Mouse (Mus musculus): ENCODE data around the gene Kcnc2.

The Kcnc2 gene

DNA sequence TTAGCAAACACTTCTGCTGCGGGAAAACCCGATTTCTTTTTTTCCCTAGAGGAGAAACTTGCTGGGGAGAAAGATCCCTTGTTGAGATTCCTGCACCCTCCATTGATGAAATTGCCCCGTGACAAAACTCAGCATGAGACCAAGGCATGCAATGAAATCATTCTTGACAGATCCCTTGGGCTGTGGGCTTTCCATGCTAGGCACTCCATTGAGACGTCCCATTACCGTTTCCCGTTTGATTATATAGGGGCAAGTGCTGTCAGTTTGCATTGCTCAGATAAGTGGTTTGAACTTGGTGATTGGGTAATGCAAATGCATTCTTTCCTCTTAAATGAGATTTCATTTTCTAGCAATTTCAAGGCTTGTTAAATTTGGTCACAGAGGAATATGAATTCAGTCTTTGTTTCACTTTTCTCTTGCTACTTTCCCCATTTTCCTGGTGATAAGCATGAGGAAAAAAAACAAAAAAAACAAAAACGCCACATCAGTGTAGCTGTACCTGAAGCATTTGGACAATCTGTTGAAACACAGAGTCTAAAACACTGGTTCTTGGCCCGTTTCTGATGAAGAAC lies 123.6 kb downstream of the Kcnc2 start:
- no peak for DNase-seq (ENCODE audit: low spot score in 2 of 2)

DNA sequence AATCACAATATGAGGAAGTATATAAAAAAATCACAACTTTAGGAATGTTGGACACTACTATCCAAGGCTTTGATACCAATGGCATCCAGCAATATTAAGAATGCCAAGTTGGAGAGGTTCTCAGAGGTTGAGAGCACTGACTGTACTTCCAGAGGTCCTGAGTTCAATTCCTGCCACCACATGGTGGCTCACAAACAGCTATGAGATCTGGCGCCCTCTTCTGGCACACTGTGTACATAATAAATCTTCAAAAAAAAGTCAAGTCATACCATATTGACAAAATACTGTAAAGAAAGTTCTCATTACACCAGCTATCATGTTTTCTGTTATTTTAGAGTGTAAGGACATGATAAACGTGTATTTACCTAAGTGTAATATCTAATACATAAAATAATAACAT lies 126.3 kb downstream of the Kcnc2 start:
- DNase-seq (ENCODE audit: low spot score in 2 of 2): no peak

DNA sequence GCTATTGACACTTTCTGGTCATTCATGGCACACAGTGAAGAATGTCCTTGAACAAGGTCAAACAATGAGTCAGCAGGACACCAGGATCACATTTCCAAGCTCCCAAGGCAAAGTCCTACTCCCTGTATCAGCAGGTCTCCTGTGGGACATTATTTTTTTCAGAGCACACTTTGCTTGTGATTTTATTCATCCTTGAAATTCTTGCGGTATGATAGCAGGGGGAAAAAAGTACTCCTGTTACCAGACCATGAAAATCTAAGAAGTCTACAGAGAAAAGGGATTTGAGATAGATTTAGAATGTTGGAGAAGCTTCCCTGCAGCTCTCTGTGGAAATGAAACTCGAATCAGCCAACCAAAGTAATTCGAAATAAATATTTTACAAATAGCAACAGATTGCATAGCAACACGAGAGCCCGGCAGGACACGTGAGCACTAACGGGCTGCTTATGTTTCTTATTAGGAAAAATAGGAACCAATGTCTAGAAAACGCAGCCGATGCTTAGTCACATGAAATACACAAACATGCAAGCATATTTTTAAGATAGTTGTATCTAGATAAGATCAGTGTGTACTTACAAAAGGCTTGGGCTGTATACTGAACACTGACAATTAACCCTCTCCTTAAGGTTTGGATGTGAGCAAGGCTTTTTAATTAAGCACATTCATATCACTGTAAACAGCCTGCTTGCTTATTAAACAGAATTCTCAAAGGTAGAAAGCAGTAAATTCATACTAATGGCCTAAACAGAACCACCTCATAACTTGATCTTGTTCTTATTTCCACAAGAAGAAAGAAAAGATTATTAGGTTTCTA lies 129.9 kb downstream of the Kcnc2 start:
- peak; percentile 17 to 28 for DNase-seq (ENCODE audit: low spot score in 2 of 2)

DNA sequence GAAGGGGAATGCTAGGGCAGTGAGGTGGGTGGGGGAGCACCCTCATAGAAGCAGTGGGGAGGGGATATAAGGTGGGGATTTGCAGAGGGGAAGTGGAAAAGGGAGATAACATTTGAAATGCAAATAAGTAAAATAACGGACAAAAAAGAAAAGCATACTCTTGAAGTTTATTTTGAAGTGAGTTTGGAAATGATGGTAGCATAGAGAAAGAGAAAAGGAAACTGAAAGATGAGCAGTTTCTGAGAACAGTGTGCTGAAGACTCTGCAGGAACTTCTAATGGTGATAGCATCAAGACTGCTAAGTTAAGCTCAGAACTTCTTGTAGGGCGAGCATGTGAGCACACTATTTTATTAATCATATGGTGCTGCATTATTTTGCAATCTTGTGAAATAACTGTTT lies 138.6 kb downstream of the Kcnc2 start:
- DNase-seq (ENCODE audit: low spot score in 2 of 2): no peak

DNA sequence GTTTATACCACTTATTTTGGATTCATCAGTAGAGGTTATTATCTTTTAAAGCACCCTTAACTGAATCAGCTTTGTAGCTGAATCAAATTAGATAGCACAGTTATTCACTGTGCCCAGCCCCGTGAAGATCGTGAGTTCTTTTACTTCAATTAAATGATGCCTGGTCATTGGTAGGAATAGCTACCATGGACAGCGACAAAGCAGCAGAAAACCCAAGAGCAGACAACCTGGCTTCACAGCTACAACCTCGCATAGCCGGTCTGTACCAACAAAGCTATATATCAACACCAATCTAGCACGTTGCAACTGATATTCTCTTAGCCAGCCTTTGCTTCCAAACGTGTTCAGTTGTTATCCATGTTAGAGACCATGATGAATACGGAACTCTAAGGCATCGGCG lies 152.4 kb downstream of the Kcnc2 start:
- DNase-seq (ENCODE audit: low spot score in 2 of 2): no peak

DNA sequence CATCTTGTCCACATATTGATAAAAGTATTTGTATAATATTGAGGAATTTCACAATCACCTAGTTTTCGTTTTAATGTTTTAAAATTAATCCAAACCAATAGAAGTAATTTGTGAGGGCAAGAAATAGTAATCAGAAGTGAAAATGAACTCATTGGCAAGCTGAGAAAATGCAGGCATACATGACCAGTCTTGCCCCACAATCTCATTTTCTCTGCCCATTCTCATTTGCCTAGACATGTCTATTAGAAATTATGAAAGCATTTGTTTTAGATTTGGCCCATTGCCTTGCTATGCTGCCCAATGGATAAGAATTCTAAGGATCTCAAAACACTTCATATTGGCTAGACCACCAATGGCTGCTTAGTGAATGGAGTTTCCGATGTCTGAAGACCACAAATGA lies 166.0 kb downstream of the Kcnc2 start:
- DNase-seq (ENCODE audit: low spot score in 2 of 2): no peak

DNA sequence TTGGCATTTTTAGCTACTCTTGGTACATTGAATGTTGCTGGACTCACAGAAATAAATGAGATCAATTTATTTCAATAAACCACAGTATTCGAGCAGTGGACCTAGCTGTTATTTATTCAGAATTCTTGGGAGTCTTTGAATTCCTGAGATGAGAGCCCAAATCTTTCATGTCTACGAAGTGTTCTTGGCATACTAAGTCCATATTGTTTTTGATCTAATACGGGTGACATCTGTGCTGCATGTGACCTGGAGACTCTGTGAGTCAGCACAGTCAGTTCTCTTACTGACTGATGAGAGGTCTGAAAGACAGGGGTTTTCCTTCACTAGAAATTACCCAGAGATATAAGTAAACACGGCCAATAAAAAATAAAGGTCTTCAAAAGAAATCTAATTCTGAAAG lies 173.7 kb downstream of the Kcnc2 start:
- no peak for DNase-seq (ENCODE audit: low spot score in 2 of 2)

DNA sequence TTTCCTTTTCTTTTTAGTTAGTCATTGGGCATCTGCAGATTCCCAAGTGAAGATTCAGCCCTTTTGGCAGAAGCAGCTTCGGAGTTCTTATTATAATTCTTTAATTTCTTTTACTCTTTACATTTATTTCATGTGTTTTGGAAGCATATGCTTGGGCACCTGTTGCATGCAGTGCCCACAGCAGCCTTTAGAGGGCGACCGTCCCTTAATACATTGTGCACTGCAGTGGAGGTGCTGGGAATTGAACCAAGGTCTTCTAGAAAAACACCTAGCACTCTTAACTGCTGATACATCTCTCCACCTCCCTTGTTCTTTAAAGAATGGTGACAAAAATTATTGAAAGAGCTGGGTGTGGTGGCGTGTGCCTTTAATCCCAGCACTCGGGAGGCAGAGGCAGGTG lies 180.0 kb downstream of the Kcnc2 start:
- no peak for DNase-seq (ENCODE audit: low spot score in 2 of 2)

DNA sequence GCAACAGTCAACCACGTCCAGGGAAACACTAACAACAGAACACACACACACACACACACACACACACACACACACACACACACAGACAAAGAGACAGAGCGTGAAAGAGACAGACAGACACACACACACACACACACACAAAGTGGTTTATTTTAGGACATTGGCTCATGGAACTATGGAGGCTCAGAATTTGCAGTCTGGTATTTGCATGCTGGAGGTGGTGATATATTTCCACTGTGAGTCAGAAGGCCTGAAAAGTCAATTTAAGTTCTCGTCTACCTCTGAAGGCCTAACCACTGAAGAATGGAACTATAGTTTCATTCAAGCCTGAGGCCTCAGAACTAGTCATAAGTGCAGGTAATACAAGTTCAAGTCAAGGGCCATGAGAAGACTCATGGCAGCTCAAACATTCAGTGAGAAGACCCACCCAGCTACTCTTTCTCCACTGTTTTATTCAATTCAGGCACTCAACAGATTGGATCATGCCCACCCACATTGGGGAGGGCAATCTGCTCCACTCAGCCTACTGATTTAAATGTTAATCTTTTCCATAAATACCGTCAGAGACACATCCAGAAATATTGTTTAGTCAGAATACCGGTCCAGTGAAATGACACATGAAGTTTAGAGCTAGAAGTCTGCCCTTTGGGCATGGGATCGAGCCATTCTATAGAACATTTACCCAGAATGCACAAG lies 197.9 kb downstream of the Kcnc2 start:
- DNase-seq (ENCODE audit: low spot score in 2 of 2): peak; percentile 25 to 67

DNA sequence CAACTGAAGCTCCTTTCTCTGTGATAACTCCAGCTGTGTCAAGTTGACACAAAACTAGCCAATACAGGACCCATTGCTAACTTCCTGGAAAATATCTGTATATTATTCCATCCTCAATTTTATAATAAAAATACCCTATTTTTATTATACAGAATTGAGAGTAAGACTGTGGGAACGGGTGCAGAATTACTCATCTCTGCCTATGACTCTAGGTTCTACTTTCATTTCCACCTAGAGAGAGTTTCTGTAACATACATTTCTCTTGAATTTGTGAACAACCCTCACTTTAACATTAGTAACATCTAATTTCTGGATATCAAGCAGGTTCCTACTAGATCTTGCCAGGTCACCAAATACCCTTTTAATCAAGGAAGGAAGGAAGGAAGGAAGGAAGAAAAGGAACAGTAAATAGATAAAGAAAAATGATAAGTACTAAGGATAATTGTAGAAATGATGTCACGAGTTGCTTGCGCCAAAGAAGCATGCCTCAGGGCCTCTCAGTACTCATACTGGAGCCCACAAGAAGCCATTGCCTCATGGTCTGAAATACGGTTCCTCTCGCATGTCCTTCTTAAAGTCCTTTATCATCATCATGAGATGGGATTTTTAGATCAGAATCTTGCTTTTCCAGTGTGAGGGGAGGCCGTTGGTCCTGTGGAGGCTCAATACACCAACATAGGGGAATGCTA lies 203.3 kb downstream of the Kcnc2 start:
- no peak for DNase-seq (ENCODE audit: low spot score in 2 of 2)

DNA sequence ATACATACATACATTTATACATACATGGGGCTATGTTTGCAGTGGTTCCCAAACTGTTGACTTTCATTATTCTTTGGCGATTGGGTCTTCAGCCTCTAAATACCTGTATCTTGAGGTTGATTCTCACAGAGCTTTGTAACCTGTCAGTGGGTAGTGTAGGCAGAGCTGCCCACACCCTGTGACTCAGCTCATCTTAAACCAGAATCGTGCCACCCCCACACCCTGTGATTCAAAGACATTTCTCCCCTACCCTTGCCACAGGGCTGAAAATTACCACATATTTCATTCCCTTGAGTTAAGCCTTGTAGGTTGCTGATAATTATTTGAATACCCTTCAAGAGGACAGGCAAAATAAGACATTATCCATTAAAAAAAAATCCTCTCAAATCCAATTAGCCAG lies 210.5 kb downstream of the Kcnc2 start:
- DNase-seq (ENCODE audit: low spot score in 2 of 2): peak; percentile 64 to 69

DNA sequence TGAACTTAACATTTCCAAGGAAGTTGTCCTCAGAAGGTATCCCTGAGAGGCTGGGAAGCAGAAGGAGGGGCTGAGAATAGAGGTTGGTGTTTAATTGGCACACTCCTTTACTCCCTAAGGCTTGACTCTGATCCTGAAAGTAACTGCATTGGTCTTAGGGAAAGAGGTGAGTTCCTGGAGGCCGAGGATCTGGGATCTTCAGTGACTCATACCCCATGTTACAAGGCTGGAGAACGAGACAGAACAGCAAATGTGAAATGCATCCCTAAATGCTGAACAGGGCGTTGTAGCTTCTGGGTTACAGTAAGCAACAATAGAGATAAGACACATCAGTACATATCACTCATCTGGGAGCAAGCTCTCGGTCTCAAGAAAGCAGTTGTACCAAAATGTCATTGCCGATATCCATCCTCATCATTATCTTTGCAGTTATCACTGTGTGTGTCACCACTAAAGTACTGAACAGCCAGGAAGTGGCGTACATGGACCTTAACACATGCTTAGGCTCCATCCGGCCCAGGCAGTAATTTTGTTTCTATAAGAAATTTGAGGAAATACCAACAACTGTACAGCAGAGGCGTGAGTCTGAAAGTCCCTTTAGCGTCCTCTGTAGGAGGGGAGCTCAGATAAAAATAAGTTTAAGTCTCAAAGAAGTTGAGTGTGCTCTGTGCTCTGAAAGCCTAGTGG lies 211.1 kb downstream of the Kcnc2 start:
- peak in 1 of 2 experiments; percentile 12 for DNase-seq (ENCODE audit: low spot score in 2 of 2)

DNA sequence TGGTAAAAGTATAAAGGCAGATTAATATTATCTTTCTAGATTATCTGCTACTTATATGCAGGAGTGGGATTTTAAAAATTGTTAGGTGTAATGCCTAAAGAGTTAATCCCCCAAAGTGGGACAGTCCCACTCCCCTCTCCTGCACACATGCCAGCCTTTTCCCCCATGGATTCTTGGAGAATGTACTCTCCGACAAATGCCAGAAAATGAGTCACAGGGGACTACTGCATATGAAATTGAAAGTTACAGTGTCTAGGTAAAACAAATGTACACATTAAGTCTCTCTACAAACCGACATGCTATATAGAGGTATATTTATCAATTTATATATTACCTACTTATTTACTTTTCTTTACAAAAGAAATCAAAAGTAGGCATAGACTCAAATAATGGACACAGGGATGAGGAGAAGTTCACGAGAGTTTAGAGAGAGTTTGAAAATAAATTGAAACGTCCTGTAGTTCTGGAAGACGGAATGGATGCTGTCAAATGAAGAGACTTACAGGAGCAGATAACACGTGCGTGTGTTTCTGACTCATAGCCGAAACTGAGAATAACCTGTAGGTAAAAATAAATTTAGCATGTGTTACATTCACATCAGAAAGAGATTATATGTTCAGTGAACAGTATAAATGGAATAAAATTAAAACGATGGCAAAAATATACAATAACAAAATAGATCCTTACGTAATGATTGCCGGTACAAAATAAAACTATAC lies 213.6 kb downstream of the Kcnc2 start:
- DNase-seq (ENCODE audit: low spot score in 2 of 2): no peak

DNA sequence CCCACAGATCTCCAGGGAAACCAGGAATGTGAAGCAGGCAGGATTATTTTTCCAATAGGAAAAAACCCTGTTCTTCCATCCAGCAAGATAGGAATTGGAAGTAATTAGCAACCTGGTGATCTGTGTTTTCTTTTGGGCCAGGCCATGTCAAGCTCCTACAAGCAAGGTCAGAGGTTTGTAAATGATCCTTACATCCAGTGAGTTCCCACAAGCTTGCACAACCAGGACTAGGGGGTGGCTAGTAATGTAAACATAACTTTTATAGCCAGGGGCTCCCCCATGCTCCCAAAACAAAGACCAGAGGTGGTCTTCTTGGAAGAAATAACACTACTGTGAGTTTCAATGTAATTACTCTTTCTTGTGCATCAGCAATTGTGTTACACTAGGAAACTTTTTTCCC lies 214.9 kb downstream of the Kcnc2 start:
- no peak for DNase-seq (ENCODE audit: low spot score in 2 of 2)

DNA sequence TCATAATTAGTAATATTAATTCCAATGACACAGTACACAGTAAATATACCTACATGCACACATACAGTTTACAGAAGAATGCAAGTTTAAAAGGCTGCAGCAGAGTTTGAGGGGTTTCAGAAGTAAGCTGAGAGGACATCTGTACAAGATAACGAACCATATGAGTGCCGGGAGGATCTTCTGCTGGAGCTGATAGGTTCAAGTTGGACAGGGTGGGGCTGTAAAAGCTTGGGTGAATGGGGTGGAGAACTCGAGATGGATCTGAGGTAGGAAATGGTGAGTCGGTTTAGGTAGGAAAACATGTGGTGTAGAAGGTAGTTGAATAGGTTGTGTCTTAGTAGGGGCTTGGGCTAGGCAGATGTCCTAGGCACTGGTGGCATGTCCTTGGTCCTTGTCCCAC lies 217.8 kb downstream of the Kcnc2 start:
- DNase-seq (ENCODE audit: low spot score in 2 of 2): no peak
